Mouse (Mus musculus) layer of hippocampus, postnatal 36 days (tissue): ENCODE data around the gene Nprl3. TPM values are rescaled to one million over a fixed set of nuclear protein-coding genes. Genes with fewer than 3 reads are reported as not detected.

Experiments
- DNase-seq, 2 experiments: peaks; one replicate each; pipeline ENCODE4 v3.0.0; 2022
- total RNA-seq, 2 experiments: library from RNA; stranded (reverse); gene quantifications; 2 replicates each; pipeline ENCODE4 v1.2.3; 2021

The Nprl3 gene
- total RNA-seq, 2 experiments from 2014 or later = 47.3 to 61.2 TPM

GRCm38 (mm10) chr11:32244064-32244463 is 23.4 kb downstream of the Nprl3 start:
- DNase-seq = no peak

- DNase-seq = no peak
These were observed 24.1 kb downstream of the Nprl3 start for GRCm38 (mm10) chr11:32243205-32243955.

GRCm38 (mm10) chr11:32242209-32242608 is 25.3 kb downstream of the Nprl3 start:
- no peak for DNase-seq

GRCm38 (mm10) chr11:32241391-32241790 is 26.1 kb downstream of the Nprl3 start:
- no peak for DNase-seq

DNA sequence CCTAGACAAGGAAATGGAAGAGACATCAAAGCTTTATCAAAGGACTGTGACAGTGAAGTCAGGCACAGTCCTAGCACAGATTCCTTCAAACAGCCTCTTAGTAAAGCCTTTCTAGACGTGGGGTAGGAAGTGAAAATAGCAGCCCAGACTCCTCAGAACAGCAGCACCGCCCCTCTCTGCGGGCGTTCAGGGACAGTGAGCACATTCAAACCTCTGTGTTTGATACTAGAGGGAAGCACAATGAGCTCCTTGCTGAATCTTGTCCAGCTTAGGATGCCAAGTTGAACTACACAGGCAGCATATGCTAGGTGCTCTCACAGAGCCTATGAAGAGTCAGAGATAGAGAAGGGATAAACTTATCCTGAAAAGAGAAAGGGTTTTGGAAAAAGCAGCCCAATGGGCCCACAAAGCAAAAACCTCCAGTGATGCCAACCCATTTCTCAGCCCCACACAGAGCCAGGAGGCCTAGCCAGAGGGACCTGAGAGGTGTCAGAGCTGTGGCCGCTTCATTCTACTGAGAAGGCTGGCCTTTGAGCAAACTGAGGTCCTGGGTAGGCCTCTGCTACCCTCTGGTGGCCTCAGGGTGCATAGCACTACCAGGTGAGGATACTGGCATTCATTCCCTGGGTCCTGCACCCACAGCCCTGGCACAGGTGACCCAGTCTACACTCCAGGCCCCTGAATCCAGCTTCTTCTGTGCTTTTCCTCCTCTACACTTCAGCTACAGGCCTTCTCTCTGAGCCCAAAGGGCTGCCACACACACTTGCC is 29.2 kb downstream of the Nprl3 start:
- DNase-seq = peak; percentile 65 to 67

- no peak for DNase-seq
These were observed 30.1 kb downstream of the Nprl3 start for GRCm38 (mm10) chr11:32237411-32237795.

DNA sequence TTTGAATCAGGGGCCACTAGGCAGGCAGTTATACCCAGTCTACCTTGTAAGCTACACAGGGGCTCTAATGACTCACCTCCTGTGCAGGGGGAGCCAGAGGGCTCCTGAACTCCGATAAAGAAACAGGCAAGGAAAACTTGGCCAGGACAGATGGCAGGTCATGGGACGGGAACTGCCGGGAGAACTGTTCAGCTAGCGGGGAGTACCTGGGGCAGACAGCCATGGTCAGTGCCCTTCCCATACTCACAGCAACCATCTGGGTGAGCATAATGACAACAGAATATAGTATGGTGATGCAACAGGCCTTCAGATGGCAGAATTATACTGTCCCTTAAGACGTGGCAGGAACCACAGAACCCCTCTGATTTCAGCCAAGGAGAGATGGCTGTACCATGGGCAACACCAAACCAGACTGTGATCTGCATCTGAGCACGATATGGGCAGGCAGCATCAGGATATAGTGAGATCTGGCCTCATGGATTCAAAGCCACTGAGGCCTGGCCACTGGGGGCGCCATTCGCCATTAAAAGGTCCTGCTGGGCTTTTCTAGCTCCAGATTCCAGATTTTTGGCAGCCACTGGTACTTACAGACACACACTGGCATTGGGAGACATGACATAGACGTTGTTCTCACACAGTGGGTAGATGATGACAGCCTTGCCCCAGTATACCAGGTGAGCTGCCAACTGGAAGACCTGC is 30.6 kb downstream of the Nprl3 start:
- no peak for DNase-seq

DNA sequence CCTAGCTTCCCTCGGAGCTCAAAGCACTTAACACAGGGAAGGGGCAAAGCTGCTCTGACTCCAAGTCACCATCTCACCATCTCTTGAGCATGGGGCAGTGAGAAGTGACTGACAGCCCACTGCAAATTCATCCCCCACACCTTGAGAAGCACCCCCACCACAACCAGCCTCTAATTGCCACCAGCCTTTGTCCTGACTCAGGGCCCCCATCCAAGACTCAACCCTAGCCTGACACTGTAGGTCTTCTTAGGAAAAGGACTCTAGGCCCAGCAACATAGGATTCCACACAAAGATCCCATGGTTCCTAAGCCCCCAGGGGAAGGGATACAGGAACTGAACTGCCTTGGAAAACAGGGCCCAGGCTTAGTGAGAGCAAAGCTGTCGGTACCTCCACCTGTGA is 31.4 kb downstream of the Nprl3 start:
- no peak for DNase-seq

DNA sequence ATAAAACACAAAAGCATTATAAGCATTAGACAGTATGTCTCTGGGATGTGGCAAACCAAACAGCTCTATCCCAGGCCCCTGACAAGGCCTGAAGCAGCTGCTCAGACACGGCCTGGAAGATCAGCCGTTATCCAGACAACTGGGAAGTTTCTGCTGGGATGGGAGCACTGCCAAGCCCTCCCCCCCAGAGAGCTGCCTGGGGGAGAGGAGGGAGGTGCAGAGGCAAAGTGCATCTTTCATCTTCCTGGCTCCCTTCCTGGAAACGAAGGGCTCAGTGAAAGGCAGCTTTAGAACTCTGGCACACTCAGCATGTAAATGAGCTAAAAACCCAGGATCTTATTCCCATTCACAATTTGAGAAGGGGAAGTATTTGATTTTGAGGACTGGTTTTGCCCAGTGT is 31.9 kb downstream of the Nprl3 start:
- peak; percentile 65 to 78 for DNase-seq

DNA sequence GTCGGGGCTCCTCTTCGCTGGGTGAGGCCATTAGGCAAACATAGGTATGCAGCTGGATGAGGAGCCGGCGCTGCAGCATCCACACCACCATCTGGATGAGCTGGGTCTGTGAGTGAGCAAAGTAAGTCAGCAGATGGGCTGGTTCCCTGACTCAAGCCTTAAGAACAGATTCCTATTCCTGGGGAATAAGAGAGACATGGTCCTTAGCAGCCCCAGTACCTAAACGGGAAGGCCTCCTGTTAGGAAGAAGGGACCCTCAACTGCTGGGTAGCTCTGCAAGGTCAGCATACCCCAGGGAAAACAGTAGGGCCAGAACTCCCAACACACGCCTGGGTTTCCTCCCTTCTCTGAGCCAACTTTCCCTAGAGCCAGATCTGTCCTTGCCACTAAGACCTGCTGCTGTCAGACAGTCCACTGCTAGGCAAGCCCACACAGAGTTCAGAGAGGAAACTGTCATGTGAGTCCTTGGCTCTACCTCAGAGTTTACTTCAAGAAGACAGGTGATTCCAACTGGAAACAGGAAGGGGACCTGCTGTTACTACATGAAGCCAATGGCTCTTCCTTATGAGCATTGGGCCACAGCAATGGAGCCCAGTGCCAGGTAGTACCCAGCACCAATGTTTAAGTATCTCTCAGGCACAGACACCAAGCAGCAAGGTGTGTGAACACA is 32.6 kb downstream of the Nprl3 start:
- no peak for DNase-seq

DNA sequence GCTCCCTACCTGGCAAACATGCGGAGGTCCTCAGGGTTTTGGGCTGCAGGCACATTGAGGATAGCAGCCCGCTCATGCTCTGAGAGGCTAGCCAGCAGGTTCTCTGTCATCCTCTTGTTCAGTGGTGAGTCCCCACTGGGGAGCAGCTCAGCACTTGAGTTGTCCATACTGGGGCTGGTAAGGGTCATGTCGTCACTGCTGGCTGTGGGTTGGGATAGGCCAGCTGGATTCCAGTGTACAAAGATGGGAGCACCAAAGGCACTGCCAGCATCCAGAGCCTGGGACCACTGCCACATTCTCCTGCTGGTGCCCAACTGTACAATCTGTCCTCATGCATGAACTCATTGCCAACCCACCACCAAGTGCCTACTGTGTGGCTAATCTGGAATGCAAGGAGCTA is 33.6 kb downstream of the Nprl3 start:
- no peak for DNase-seq

DNA sequence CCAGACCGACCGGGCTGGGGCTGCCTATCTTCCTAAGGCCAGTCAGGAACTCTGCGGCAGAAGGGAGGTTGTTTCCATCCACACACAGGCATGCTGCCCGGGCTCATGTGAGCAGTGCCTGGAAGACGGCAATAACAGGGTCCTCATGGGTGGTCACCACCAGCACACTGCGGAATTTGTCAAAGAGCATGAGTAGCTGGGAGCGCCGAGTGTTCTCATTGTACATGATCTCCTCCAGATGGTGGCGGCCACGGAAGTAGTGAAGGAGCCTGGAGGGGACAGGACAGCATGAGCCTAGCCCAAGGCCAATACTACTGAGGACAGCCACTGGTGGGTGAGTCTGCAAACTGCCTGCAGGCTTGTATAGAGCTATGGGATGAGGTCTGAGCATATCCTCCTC is 34.7 kb downstream of the Nprl3 start:
- DNase-seq = no peak

- DNase-seq = no peak
These were observed 36.4 kb downstream of the Nprl3 start for GRCm38 (mm10) chr11:32231125-32231524.

GRCm38 (mm10) chr11:32230220-32230619 is 37.3 kb downstream of the Nprl3 start:
- DNase-seq = no peak

GRCm38 (mm10) chr11:32228292-32228845 is 39.1 kb downstream of the Nprl3 start:
- no peak for DNase-seq

DNA sequence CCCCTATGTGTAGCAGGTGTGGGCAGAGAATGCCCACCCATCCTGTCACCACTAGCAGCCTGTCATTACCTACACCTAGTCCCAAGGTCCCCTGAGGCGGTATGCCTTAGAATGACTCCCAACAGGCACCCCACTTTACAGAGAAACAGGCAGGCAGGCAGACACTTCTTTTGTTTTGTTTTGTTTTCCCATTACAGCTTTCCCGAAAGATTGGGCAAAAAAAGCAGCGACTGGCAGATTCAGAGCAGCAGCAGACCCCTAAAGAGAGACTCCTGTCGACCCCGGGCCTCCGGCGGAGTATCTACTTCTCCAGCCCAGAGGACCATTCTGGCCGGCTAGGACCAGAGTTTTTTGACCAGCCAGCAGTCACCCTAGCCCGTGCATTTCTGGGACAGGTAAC is 40.0 kb downstream of the Nprl3 start:
- no peak for DNase-seq

GRCm38 (mm10) chr11:32227041-32227440 is 40.5 kb downstream of the Nprl3 start:
- DNase-seq = no peak

DNA sequence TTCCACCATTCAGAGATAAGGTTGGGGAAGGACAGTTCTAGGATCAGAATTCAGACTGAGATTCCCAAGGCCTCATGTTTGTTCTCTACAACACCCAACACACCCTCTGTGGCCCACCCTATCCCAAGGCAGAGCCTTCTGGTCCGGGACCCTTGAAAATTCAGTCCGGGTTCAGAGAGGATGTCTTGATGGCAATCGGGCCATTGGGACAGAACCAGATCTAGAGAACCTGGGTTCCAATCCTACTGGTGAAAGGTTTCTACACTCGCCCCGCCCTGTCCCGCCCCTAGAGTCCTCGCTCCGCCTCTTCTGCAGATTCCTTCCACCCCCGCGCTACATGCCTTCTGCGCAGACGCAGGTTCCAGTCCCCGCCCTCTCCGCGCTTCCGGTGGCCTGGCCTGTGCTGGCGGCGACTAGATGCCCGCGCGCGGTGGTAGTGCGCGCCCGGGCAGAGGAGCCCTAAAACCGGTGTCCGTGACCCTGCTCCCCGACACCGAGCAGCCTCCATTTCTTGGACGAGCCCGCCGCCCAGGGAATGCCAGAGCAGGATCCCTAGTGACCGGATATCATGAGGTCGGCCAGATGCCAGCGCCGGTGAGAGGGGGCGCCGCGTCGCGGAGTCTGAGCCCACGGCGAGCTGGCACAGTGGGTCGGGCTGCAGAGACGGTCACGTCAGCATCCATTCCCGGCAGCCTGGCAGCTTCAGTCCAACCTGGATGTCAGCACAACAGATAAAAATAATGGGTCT is 41.2 kb downstream of the Nprl3 start, which contains the start of gene Mpg:
Gene Mpg, plus strand, starts transcription at position 382 of the 748 bp plus-strand sequence.
- DNase-seq = peak; percentile 84 to 86

- DNase-seq = no peak
These were observed 42.0 kb downstream of the Nprl3 start for GRCm38 (mm10) chr11:32225222-32226104.

- no peak for DNase-seq
These were observed 42.9 kb downstream of the Nprl3 start for GRCm38 (mm10) chr11:32224468-32225139.
